Mouse (Mus musculus): ENCODE data around the gene Rundc3a. TPM values are rescaled to one million over a fixed set of nuclear protein-coding genes. Genes with fewer than 3 reads are reported as not detected.

Rundc3a gene
- polyA plus RNA-seq, 1 experiment from 2014 or later = 5.3 TPM

DNA sequence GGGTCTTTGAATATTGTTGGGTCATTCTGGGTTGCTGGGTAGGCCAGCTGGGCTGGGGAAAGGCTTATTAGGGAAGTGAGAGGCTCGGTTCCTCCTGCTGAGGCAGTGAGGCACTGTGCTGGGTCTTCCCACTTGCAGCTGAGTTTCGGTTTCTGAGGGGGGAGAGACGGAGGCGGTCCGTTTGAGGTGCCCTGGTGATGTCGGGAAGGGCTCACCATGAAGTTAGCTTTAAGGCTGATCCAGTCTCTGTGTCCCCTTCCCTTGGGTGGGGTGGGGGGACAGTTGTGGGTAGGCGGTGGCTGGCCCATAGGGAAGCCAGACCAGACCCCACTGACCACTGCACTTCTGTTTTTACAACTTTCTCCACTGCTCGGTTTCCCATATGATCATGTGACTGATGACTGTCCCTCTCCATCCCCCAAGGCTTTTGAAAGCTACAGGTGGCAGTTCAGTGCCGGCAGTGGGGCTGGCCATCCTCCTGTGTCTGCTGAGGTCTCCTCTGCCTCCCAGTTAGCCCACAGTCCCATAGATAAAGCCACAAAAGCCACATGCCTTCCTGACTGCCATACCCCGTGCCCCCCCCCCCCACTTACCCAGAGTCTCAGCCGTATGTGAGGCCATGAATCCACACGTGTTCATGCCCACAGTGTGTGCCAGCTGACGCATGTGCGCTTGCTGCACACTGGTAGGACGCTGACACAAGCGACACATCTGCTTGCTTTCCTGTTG, 39.1 kb downstream of the Rundc3a start:
- Histone ChIP-seq H3K27me3 (replicated peaks; ENCODE audit: control insufficient read depth, insufficient read depth, low read length) (no peaks in the 10 kb centered on the region), H3K9me3 (ENCODE audit: control insufficient read depth) (no peaks in the 10 kb centered on the region), H3K27ac (ENCODE audit: low read depth, low read length) (no peak overlapping the region), H3K4me3 (ENCODE audit: low read depth, low read length) (peak overlapping the region; percentile 1; the same call in 1 of the 2 replicates), H3K9ac (ENCODE audit: low read depth, low read length) (no peak overlapping the region), H3K4me2 (replicated peaks; ENCODE audit: low read depth) (peak overlapping the region; percentile 87), H3K36me3 (ENCODE audit: control insufficient read depth, insufficient read depth) (peaks cover 39% of the 10 kb centered on the region), H3K4me1 (replicated peaks; ENCODE audit: control insufficient read depth, insufficient read depth, low read length) (no peaks in the 10 kb centered on the region)
- 62% methylated on average over 16 of the region's 16 CpGs for WGBS
- ATAC-seq = no peak
- no peak for TF ChIP-seq CTCF (IDR thresholded peaks at IDR 0.05; ENCODE audit: low read depth)

DNA sequence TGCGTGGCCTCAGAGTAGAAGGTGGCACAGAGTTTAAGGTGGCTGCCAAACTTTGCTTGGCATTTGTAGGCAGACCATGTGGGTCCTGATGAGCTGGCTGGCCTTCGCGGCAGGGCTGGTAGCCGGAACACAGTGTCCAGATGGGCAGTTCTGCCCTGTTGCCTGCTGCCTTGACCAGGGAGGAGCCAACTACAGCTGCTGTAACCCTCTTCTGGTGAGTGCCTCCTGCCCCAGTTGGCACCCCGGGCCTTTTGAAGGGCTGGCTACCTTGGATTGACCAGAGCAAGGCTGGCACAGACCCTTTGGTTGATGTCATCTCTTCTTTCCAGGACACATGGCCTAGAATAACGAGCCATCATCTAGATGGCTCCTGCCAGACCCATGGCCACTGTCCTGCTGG, 39.7 kb downstream of the Rundc3a start:
- H3K4me1 ChIP-seq (replicated peaks; ENCODE audit: control insufficient read depth, insufficient read depth, low read length) = peaks cover under 1% of the 10 kb centered on the region; the same call in 1 of the 2 replicates
- peaks cover 39% of the 10 kb centered on the region for H3K36me3 ChIP-seq (ENCODE audit: control insufficient read depth, insufficient read depth)
- H3K9ac ChIP-seq (ENCODE audit: low read depth, low read length) = no peak overlapping the region
- no peak for TF ChIP-seq CTCF (IDR thresholded peaks at IDR 0.05; ENCODE audit: low read depth)
- no peaks in the 10 kb centered on the region for H3K9me3 ChIP-seq (ENCODE audit: control insufficient read depth)
- no peak overlapping the region for H3K4me3 ChIP-seq (ENCODE audit: low read depth, low read length)
- 92% methylated on average over 6 of the region's 6 CpGs for WGBS
- no peak for ATAC-seq
- H3K27me3 ChIP-seq (replicated peaks; ENCODE audit: control insufficient read depth, insufficient read depth, low read length) = no peaks in the 10 kb centered on the region
- no peak overlapping the region for H3K27ac ChIP-seq (ENCODE audit: low read depth, low read length)
- H3K4me2 ChIP-seq (replicated peaks; ENCODE audit: low read depth) = peak overlapping the region; percentile 87

- H3K27ac ChIP-seq (ENCODE audit: low read depth, low read length) = no peak overlapping the region
- no peak for TF ChIP-seq CTCF (IDR thresholded peaks at IDR 0.05; ENCODE audit: low read depth)
- no peak for ATAC-seq
- H3K4me3 ChIP-seq (ENCODE audit: low read depth, low read length) = no peak overlapping the region
- H3K4me1 ChIP-seq (replicated peaks; ENCODE audit: control insufficient read depth, insufficient read depth, low read length) = peaks cover 6% of the 10 kb centered on the region; the same call in 1 of the 2 replicates
- H3K4me2 ChIP-seq (replicated peaks; ENCODE audit: low read depth) = no peak overlapping the region
- no peak overlapping the region for H3K9ac ChIP-seq (ENCODE audit: low read depth, low read length)
- H3K9me3 ChIP-seq (ENCODE audit: control insufficient read depth) = no peaks in the 10 kb centered on the region
- 90% methylated on average over 7 of the region's 7 CpGs for WGBS
- peaks cover 41% of the 10 kb centered on the region for H3K36me3 ChIP-seq (ENCODE audit: control insufficient read depth, insufficient read depth)
- 0 out of 2 replicates have a peak, but pooled peaks cover 6% of the 10 kb centered on the region for H3K27me3 ChIP-seq (replicated peaks; ENCODE audit: control insufficient read depth, insufficient read depth, low read length)
These were observed 40.7 kb downstream of the Rundc3a start for GRCm38 (mm10) chr11:102433866-102434265.

DNA sequence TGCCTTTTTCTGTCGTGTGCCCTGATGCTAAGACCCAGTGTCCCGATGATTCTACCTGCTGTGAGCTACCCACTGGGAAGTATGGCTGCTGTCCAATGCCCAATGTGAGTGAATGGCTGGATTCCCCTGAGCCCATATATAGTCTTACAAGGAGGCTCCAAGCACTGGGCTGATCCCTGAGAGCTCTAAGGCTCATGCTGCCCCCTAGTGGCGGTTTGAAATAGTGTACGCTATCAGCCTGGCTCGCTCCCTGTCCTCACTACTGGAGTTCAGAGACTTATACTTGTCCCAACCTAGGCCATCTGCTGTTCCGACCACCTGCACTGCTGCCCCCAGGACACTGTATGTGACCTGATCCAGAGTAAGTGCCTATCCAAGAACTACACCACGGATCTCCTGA, 41.2 kb downstream of the Rundc3a start:
- no peak overlapping the region for H3K4me3 ChIP-seq (ENCODE audit: low read depth, low read length)
- peaks cover 6% of the 10 kb centered on the region; the same call in 1 of the 2 replicates for H3K4me1 ChIP-seq (replicated peaks; ENCODE audit: control insufficient read depth, insufficient read depth, low read length)
- H3K4me2 ChIP-seq (replicated peaks; ENCODE audit: low read depth) = no peak overlapping the region
- 0 out of 2 replicates have a peak, but pooled peaks cover 11% of the 10 kb centered on the region for H3K27me3 ChIP-seq (replicated peaks; ENCODE audit: control insufficient read depth, insufficient read depth, low read length)
- H3K9me3 ChIP-seq (ENCODE audit: control insufficient read depth) = no peaks in the 10 kb centered on the region
- ATAC-seq = no peak
- TF ChIP-seq CTCF (IDR thresholded peaks at IDR 0.05; ENCODE audit: low read depth) = peak; percentile 95
- 16% methylated on average over 7 of the region's 7 CpGs for WGBS
- no peak overlapping the region for H3K27ac ChIP-seq (ENCODE audit: low read depth, low read length)
- H3K9ac ChIP-seq (ENCODE audit: low read depth, low read length) = no peak overlapping the region
- H3K36me3 ChIP-seq (ENCODE audit: control insufficient read depth, insufficient read depth) = peaks cover 46% of the 10 kb centered on the region

DNA sequence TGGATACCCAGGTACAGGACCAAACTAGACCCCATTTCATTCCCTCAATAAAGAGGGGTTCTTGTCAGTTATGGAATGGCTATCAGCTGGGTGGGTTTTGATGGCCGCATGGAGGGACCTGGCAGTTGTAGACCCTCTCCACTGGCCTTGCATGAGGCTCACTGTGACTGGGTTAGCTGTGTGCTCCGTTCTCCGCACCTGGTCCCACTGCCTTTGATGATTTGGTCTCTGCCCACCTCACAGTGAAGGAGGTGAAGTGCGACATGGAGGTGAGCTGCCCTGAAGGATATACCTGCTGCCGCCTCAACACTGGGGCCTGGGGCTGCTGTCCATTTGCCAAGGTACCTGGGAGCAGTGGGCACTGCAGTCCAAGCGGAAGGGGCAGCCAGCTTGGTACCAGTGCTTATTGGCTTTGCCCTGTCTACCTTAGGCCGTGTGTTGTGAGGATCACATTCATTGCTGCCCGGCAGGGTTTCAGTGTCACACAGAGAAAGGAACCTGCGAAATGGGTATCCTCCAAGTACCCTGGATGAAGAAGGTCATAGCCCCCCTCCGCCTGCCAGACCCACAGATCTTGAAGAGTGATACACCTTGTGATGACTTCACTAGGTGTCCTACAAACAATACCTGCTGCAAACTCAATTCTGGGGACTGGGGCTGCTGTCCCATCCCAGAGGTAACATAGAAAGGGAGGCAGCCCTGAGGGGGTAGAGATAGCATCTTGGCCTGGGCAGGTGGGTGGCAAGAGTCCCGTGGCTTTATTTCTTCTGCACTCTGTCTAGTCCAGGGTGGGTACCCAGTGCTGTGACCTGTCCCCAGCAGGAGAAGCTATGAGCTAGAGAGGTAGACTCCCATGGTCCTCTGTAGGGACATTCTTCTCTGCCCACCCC, 41.9 kb downstream of the Rundc3a start:
- no peak overlapping the region for H3K4me2 ChIP-seq (replicated peaks; ENCODE audit: low read depth)
- peaks cover 6% of the 10 kb centered on the region; the same call in 1 of the 2 replicates for H3K4me1 ChIP-seq (replicated peaks; ENCODE audit: control insufficient read depth, insufficient read depth, low read length)
- ATAC-seq = no peak
- no peaks in the 10 kb centered on the region for H3K9me3 ChIP-seq (ENCODE audit: control insufficient read depth)
- 0 out of 2 replicates have a peak, but pooled peaks cover 11% of the 10 kb centered on the region for H3K27me3 ChIP-seq (replicated peaks; ENCODE audit: control insufficient read depth, insufficient read depth, low read length)
- H3K27ac ChIP-seq (ENCODE audit: low read depth, low read length) = no peak overlapping the region
- no peak overlapping the region for H3K4me3 ChIP-seq (ENCODE audit: low read depth, low read length)
- 91% methylated on average over 11 of the region's 11 CpGs for WGBS
- peaks cover 50% of the 10 kb centered on the region for H3K36me3 ChIP-seq (ENCODE audit: control insufficient read depth, insufficient read depth)
- H3K9ac ChIP-seq (ENCODE audit: low read depth, low read length) = no peak overlapping the region
- TF ChIP-seq CTCF (IDR thresholded peaks at IDR 0.05; ENCODE audit: low read depth) = no peak

Data from intestine, postnatal 0 days (tissue).